ENCODE assay signal across 9 mouse cellular contexts in genomic region chr6:64734441-64735320, GRCm38 (mm10). TPM values are rescaled to one million over a fixed set of nuclear protein-coding genes. Genes with fewer than 3 reads are reported as not detected.
DNase-seq lines count a peak whose midpoint lies in the region; TF ChIP-seq lines count a peak whose summit lies in the region.
"Had no signal": no experiment of that assay in that cellular context is flagged by ENCODE, and none has a peak within 500 bp of the region (broad histone marks: within the 10 kb centered on the region; RNA-seq: fewer than 3 reads in every experiment).

No protein-coding gene starts in this region.

- no peak overlapping the region for H3K27ac ChIP-seq in gastrocnemius, adult 2 months
- H3K27ac ChIP-seq in midbrain, embryonic 10.5 days (replicated peaks), result peak overlapping the region; percentile 33; the same call in 1 of the 2 replicates

- H3K27me3 ChIP-seq in midbrain, embryonic 10.5 days (ENCODE audit: low read depth, poor library complexity, severe bottlenecking), result peaks cover 93% of the 10 kb centered on the region

- H3K9me3 ChIP-seq in midbrain, embryonic 10.5 days (replicated peaks), result no peaks in the 10 kb centered on the region

- peak overlapping the region; percentile 59 for H3K4me3 ChIP-seq in gastrocnemius, adult 2 months
- peak overlapping the region; percentile 66 for H3K4me3 ChIP-seq in midbrain, embryonic 10.5 days

- intact Hi-C loops in gastrocnemius, adult 2 months (cut with DNase I), result no loop called here
- intact Hi-C loops in gastrocnemius, postnatal 36 days (cut with DNase I), result no loop called here

- DNase-seq in gastrocnemius, adult 2 months, result no peak
- DNase-seq in gastrocnemius, postnatal 36 days, result no peak
- DNase-seq in thymus, postnatal 4 days, result peak; percentile 7
- no peak for DNase-seq in thymus, postnatal 25 days
- peak; percentile 16 for DNase-seq in heart, postnatal 4 days
- peak; percentile 60 for DNase-seq in midbrain, embryonic 10.5 days (ENCODE audit: low spot score)
- no peak for DNase-seq in thymus, postnatal 10 days (ENCODE audit: low spot score in 2 of 2)
- DNase-seq in ovary, postnatal 14 days (ENCODE audit: low spot score), result no peak

- peaks cover 20% of the 10 kb centered on the region for H3K4me1 ChIP-seq in midbrain, embryonic 10.5 days

- H3K36me3 ChIP-seq in midbrain, embryonic 10.5 days, result no peaks in the 10 kb centered on the region

- no peak for TF ChIP-seq CTCF in gastrocnemius, adult 2 months (IDR thresholded peaks at IDR 0.05)

- whole genome bisulfite sequencing in midbrain, embryonic 10.5 days, result under 1% methylated on average over 54 of the region's 54 CpGs

RNA-seq across cellular contexts. Expression of gene Atoh1, which starts 5.8 kb away (rescaled TPM):
- not detected for total RNA-seq in gastrocnemius, adult 2 months (2021)
- not detected for total RNA-seq in gastrocnemius, postnatal 36 days (2021)
- total RNA-seq in heart, postnatal 4 days (2021), result not detected
- polyA plus RNA-seq in midbrain, embryonic 10.5 days (2016; fragmentation: Nextera tagmentation; extraction: Ambion mirVana), result 0.88 and 4.7 TPM in 2 replicates
- total RNA-seq: neutrophil, adult 5-6 weeks had no signal

Comparison
In these comparisons a context has a peak if more than half of its experiments do, and no peak if none do; other contexts are left out.
1. DNase-seq: peak in thymus, postnatal 4 days (single experiment), heart, postnatal 4 days (single experiment) and midbrain, embryonic 10.5 days (single experiment); none in gastrocnemius, adult 2 months (single experiment), gastrocnemius, postnatal 36 days (0 of 2), thymus, postnatal 25 days (single experiment), thymus, postnatal 10 days (0 of 2) and ovary, postnatal 14 days (single experiment).